Mouse (Mus musculus) neural tube, embryonic 14.5 days (tissue): ENCODE data around the gene Olfr668. TPM values are rescaled to one million over a fixed set of nuclear protein-coding genes. Genes with fewer than 3 reads are reported as not detected.
"Not testable (repeated sequence)": the region's sequence is repeated elsewhere in the genome, so short reads cannot be mapped to it uniquely, and the experiment has no call there.

ENCODE experiments used
- ATAC-seq: fragments of 200-750 bp; cut with Nextera tagmentation; 2 replicates; pipeline ENCODE4 v1.8.0; 2017; ENCODE audit warnings: low read depth, mild to moderate bottlenecking, moderate TSS enrichment, moderate library complexity
- H3K27ac ChIP-seq: fragments of 300-500 bp; sonication (generic); 2 replicates; pipeline ENCODE4 v1.5.1; 2014; ENCODE audit warnings: low read depth, mild to moderate bottlenecking, control low read depth, low read length, moderate library complexity, mixed read lengths
- H3K27me3 ChIP-seq: fragments of 300-500 bp; sonication (generic); 2 replicates; pipeline ENCODE4 v1.6.1; 2014; ENCODE audit warnings: low read length; ENCODE audit not compliant: control insufficient read depth, insufficient read depth
- H3K36me3 ChIP-seq: fragments of 300-500 bp; sonication (generic); 2 replicates; pipeline ENCODE4 v1.6.1; 2014; ENCODE audit warnings: low read length, mixed read lengths; ENCODE audit not compliant: control insufficient read depth, insufficient read depth
- H3K4me1 ChIP-seq: fragments of 300-500 bp; sonication (generic); 2 replicates; pipeline ENCODE4 v1.6.1; 2014; ENCODE audit warnings: low read length; ENCODE audit not compliant: control insufficient read depth, insufficient read depth
- H3K4me2 ChIP-seq: fragments of 300-500 bp; sonication (generic); 2 replicates; pipeline ENCODE4 v1.6.1; 2014; ENCODE audit warnings: mild to moderate bottlenecking, low read depth, low read length, control low read depth
- H3K4me3 ChIP-seq: fragments of 300-500 bp; sonication (generic); 2 replicates; pipeline ENCODE4 v1.5.1; 2014; ENCODE audit warnings: low read depth, low read length, control low read depth, mixed read lengths
- H3K9ac ChIP-seq: fragments of 300-500 bp; sonication (generic); replicated peaks from 2 replicates; pipeline ENCODE4 v1.6.1; 2014; ENCODE audit warnings: low read depth, mild to moderate bottlenecking, control low read depth, low read length, mixed read lengths
- H3K9me3 ChIP-seq: fragments of 300-500 bp; sonication (generic); 2 replicates; pipeline ENCODE4 v1.6.1; 2016; ENCODE audit warnings: low read length; ENCODE audit not compliant: control insufficient read depth
- WGBS: fragments of 180-500 bp; shearing (Covaris S2); extraction: QIAGEN DNeasy Blood & Tissue Kit; methylation state at CpG from one replicate; pipeline ENCODE4 v1.1.7; 2014; 5-methylcytosine and 5-hydroxymethylcytosine counted together
- polyA plus RNA-seq: library from polyadenylated mRNA; unstranded; fragments of >200 nt; fragmentation: Nextera tagmentation; extraction: Ambion mirVana; gene quantifications from 2 replicates; pipeline ENCODE4 v1.2.1, GENCODE M21; 2014

Olfr668 gene
- polyA plus RNA-seq: not detected in 2 replicates

- H3K4me1 ChIP-seq: no peaks in the 10 kb centered on the region
- no peaks in the 10 kb centered on the region for H3K9me3 ChIP-seq
- H3K27ac ChIP-seq: no peak within 1 kb of the TSS
- ATAC-seq: no peak
- no peak within 1 kb of the TSS for H3K4me2 ChIP-seq
- H3K9ac ChIP-seq: no peak within 1 kb of the TSS
- 87% methylated on average over 1 of the region's 1 CpGs for whole genome bisulfite sequencing
- H3K4me3 ChIP-seq: no peak within 1 kb of the TSS
- no peaks in the 10 kb centered on the region for H3K36me3 ChIP-seq
- no peaks in the 10 kb centered on the region for H3K27me3 ChIP-seq
Observed at GRCm38 (mm10) chr7:104927957-104928356, at the start of gene Olfr668. Olfr668 (minus strand) TSS chr7:104928057.

GRCm38 (mm10) chr7:104972507-104972906 lies 44.6 kb upstream of the Olfr668 start:
- not testable (repeated sequence) for H3K36me3 ChIP-seq, ATAC-seq, H3K4me1 ChIP-seq, H3K27me3 ChIP-seq, H3K27ac ChIP-seq, H3K9ac ChIP-seq, H3K4me2 ChIP-seq, H3K9me3 ChIP-seq, H3K4me3 ChIP-seq
- WGBS: 74% methylated on average over 2 of the region's 2 CpGs

GRCm38 (mm10) chr7:104962520-104962919 lies 34.7 kb upstream of the Olfr668 start, which contains the start of gene Olfr670:
Olfr670 (minus strand) TSS chr7:104962620.
- no peaks in the 10 kb centered on the region for H3K9me3 ChIP-seq
- H3K4me1 ChIP-seq: no peaks in the 10 kb centered on the region
- H3K4me3 ChIP-seq: no peak within 1 kb of the TSS
- H3K27me3 ChIP-seq: no peaks in the 10 kb centered on the region
- no peak within 1 kb of the TSS for H3K9ac ChIP-seq
- H3K4me2 ChIP-seq: no peak within 1 kb of the TSS
- ATAC-seq: no peak
- 59% methylated on average over 1 of the region's 1 CpGs for WGBS
- no peaks in the 10 kb centered on the region for H3K36me3 ChIP-seq
- H3K27ac ChIP-seq: no peak within 1 kb of the TSS

- not testable (repeated sequence) for H3K36me3 ChIP-seq, H3K27ac ChIP-seq, H3K4me3 ChIP-seq, H3K4me1 ChIP-seq, H3K27me3 ChIP-seq, H3K9me3 ChIP-seq, H3K9ac ChIP-seq, ATAC-seq, H3K4me2 ChIP-seq
- 96% methylated on average over 16 of the region's 16 CpGs for WGBS
Observed at GRCm38 (mm10) chr7:104950234-104950633, 22.4 kb upstream of the Olfr668 start.

GRCm38 (mm10) chr7:104933940-104934339 lies 6.1 kb upstream of the Olfr668 start, which contains the start of gene Olfr669:
Olfr669 (plus strand) TSS chr7:104934240.
- Histone ChIP-seq H3K27me3 (no peaks in the 10 kb centered on the region), H3K9me3 (no peaks in the 10 kb centered on the region), H3K36me3 (no peaks in the 10 kb centered on the region), H3K4me2 (no peak within 1 kb of the TSS), H3K4me3 (no peak within 1 kb of the TSS), H3K4me1 (no peaks in the 10 kb centered on the region), H3K9ac (no peak within 1 kb of the TSS), H3K27ac (no peak within 1 kb of the TSS)
- WGBS: 78% methylated on average over 1 of the region's 1 CpGs
- ATAC-seq: no peak

GRCm38 (mm10) chr7:104921382-104921781 lies 6.5 kb downstream of the Olfr668 start, which contains the start of gene Olfr667:
Olfr667 (minus strand) TSS chr7:104921482.
- H3K27me3 ChIP-seq: no peaks in the 10 kb centered on the region
- no peak for ATAC-seq
- H3K4me3 ChIP-seq: no peak within 1 kb of the TSS
- H3K27ac ChIP-seq: no peak within 1 kb of the TSS
- no peak within 1 kb of the TSS for H3K9ac ChIP-seq
- H3K4me1 ChIP-seq: no peaks in the 10 kb centered on the region
- WGBS: 95% methylated on average over 1 of the region's 1 CpGs
- no peaks in the 10 kb centered on the region for H3K36me3 ChIP-seq
- no peak within 1 kb of the TSS for H3K4me2 ChIP-seq
- no peaks in the 10 kb centered on the region for H3K9me3 ChIP-seq

- H3K9ac ChIP-seq: no peak within 1 kb of the TSS
- no peaks in the 10 kb centered on the region for H3K36me3 ChIP-seq
- no peak within 1 kb of the TSS for H3K27ac ChIP-seq
- WGBS: 89% methylated on average over 2 of the region's 2 CpGs
- no peak within 1 kb of the TSS for H3K4me2 ChIP-seq
- no peak for ATAC-seq
- H3K27me3 ChIP-seq: no peaks in the 10 kb centered on the region
- H3K4me3 ChIP-seq: no peak within 1 kb of the TSS
- no peaks in the 10 kb centered on the region for H3K9me3 ChIP-seq
- H3K4me1 ChIP-seq: no peaks in the 10 kb centered on the region
Observed at GRCm38 (mm10) chr7:104895852-104896251, 32.0 kb downstream of the Olfr668 start, which contains the start of gene Olfr666. Olfr666 (minus strand) TSS chr7:104895952.

GRCm38 (mm10) chr7:104877731-104878130 lies 50.1 kb downstream of the Olfr668 start, which contains the start of gene Olfr665:
Olfr665 (plus strand) TSS chr7:104878031.
- Histone ChIP-seq H3K9ac (no peak within 1 kb of the TSS), H3K36me3 (no peaks in the 10 kb centered on the region), H3K9me3 (no peaks in the 10 kb centered on the region), H3K27me3 (no peaks in the 10 kb centered on the region), H3K27ac (no peak within 1 kb of the TSS), H3K4me1 (no peaks in the 10 kb centered on the region), H3K4me2 (no peak within 1 kb of the TSS), H3K4me3 (no peak within 1 kb of the TSS)
- ATAC-seq: no peak
- WGBS: 49% methylated on average over 1 of the region's 1 CpGs
